10 mouse cellular contexts compared by ENCODE assay signal in genomic region chr5:64508565-64508964, GRCm38 (mm10).
DNase-seq lines count a peak whose midpoint lies in the region; TF ChIP-seq lines count a peak whose summit lies in the region.
"Had no signal": no experiment of that assay in that cellular context is flagged by ENCODE, and none has a peak within 500 bp of the region (broad histone marks: within the 10 kb centered on the region; RNA-seq: fewer than 3 reads in every experiment).

No protein-coding gene starts in this region.

- WGBS in kidney, adult 2 months = 54% methylated on average over 2 of the region's 2 CpGs

- TF ChIP-seq CTCF in kidney, adult 2 months (conservative IDR thresholded peaks at IDR 0.05; ENCODE audit: insufficient read depth, insufficient read length, low read depth, low read length) = no peak

- no peak for TF ChIP-seq POLR2A in kidney, adult 2 months (IDR thresholded peaks at IDR 0.05; ENCODE audit: low read depth, low read length)

- DNase-seq in kidney, adult 18-20 months = peak; percentile 32
- DNase-seq in kidney, postnatal 10 days = no peak
- DNase-seq in 3T3-L1 (ENCODE audit: low read depth, low spot score) (peak; percentile 79), MN1 (ENCODE audit: low spot score) (peak; percentile 55)
- peak; percentile 46 for DNase-seq in kidney, adult 2 months
- DNase-seq in gastrocnemius, postnatal 10 days = no peak
- DNase-seq in ovary, postnatal 14 days (ENCODE audit: low spot score) = no peak
- DNase-seq: heart, postnatal 14 days; thymus, postnatal 14 days had no signal

- H3K4me1 ChIP-seq in kidney, adult 2 months (ENCODE audit: control insufficient read depth, insufficient read depth, low read length) = peaks cover 9% of the 10 kb centered on the region

- no peaks in the 10 kb centered on the region for H3K27me3 ChIP-seq in kidney, adult 2 months (replicated peaks; ENCODE audit: control insufficient read depth, insufficient read depth, low read length)
- H3K27me3 ChIP-seq: limb, embryonic 13.5 days had no signal

- no peaks in the 10 kb centered on the region for H3K36me3 ChIP-seq in kidney, adult 2 months (ENCODE audit: control insufficient read depth, insufficient read depth, low read length)
- H3K36me3 ChIP-seq: limb, embryonic 13.5 days had no signal

- H3K27ac ChIP-seq in kidney, adult 2 months (ENCODE audit: insufficient read depth, low read depth, low read length) = no peak overlapping the region
- H3K27ac ChIP-seq: limb, embryonic 13.5 days had no signal

- H3K4me3 ChIP-seq in kidney, adult 2 months (ENCODE audit: insufficient read depth, low read depth, low read length) = no peak overlapping the region
- H3K4me3 ChIP-seq: limb, embryonic 13.5 days had no signal

Comparison
In these comparisons a context has a peak if more than half of its experiments do, and no peak if none do; other contexts are left out.
1. DNase-seq: peak in kidney, adult 18-20 months (single experiment), 3T3-L1 (single experiment), MN1 (single experiment) and kidney, adult 2 months (single experiment); none in kidney, postnatal 10 days (single experiment), gastrocnemius, postnatal 10 days (single experiment) and ovary, postnatal 14 days (single experiment).